Mouse (Mus musculus): Measurements from ENCODE around the gene Ppp2r5e. TPM values are rescaled to one million over a fixed set of nuclear protein-coding genes. Genes with fewer than 3 reads are reported as not detected.

Ppp2r5e gene
- total RNA-seq, 2 experiments from 2014 or later = 24.2 to 26.9 TPM

Other genes with a start within 250 kb of the Ppp2r5e start
- gene Gphb5, start 179.5 kb downstream of the Ppp2r5e start, total RNA-seq (2021) = not detected
- gene Wdr89, start 73.3 kb upstream of the Ppp2r5e start, total RNA-seq (2021) = 1 to 10 TPM; 2.2 to 2.3 TPM
- 10 to 100 TPM; 12.1 to 14.5 TPM for gene Sgpp1, start 139.5 kb upstream of the Ppp2r5e start, total RNA-seq (2021)
- 10 to 100 TPM; 18.3 to 20.9 TPM for gene Syne2, start 221.9 kb upstream of the Ppp2r5e start, total RNA-seq (2021)